Mouse (Mus musculus): Measurements from ENCODE around the gene Psmb8. TPM values are rescaled to one million over a fixed set of nuclear protein-coding genes. Genes with fewer than 3 reads are reported as not detected.

Psmb8 gene
- total and polyA plus RNA-seq, 2 experiments from 2014 or later, result 9.9 to 11.0 TPM

DNA sequence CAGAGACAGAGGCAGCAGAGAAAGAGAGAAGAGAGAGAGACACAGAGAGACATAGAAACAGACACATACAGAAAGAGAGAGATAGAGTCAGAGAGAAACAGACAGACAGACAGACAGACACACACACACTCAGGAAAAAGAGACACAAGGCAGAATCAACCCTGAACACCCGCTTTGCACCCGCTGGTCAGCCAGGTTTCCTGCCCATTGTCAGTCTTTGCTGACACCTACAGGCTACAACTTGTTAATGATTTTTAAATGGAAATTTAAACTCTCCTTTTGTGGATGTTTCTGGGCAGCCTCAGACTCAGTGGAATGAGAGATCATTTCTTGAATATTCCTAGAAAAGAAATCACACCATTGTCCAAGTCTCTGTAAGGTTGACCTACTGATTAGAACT, 28.2 kb upstream of the Psmb8 start:
- Histone ChIP-seq H3K4me2 (ENCODE audit: low read depth, low read length) (no peak overlapping the region), H3K36me3 (replicated peaks; ENCODE audit: control insufficient read depth, insufficient read depth, low read length) (no peaks in the 10 kb centered on the region), H3K4me1 (ENCODE audit: control insufficient read depth, insufficient read depth) (no peaks in the 10 kb centered on the region), H3K4me3 (ENCODE audit: low read depth, low read length) (no peak overlapping the region), H3K9ac (replicated peaks; ENCODE audit: low read depth, low read length) (no peak overlapping the region), H3K27me3 (ENCODE audit: control insufficient read depth, insufficient read depth, low read length) (0 out of 2 replicates have a peak, but pooled peaks cover 3% of the 10 kb centered on the region), H3K9me3 (replicated peaks; ENCODE audit: control insufficient read depth, low read length) (peaks cover 4% of the 10 kb centered on the region; the same call in 1 of the 2 replicates), H3K27ac (ENCODE audit: low read depth) (no peak overlapping the region)
- ATAC-seq (ENCODE audit: insufficient read depth, low read depth) (0 out of 2 replicates have a peak, but pooled peaks have one; percentile 41), DNase-seq (ENCODE audit: low spot score) (peak; percentile 72)
- WGBS, result 0% methylated on average over 2 of the region's 2 CpGs
- TF ChIP-seq CTCF (IDR thresholded peaks at IDR 0.05; ENCODE audit: low read depth) (peak; percentile 70), EP300 (IDR thresholded peaks at IDR 0.05; ENCODE audit: low read depth) (no peak)

DNA sequence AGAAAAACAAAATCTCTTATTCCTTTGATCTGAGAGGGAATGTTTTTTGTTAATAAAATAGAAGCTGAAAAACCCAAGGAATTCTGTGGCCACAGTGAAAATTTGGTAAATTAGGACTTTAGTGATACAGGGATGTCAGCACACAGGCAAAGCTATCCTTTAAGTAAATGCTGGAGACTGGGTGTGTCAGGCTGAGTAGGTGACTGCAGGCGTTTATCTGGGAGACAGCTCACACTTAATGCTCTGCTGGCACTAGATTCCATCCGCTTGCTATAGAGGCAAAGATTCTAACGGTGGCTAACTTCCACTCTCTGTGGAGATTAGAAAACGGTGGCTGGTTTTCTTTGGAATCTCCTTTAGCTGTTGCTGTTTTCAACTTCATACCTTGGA, 27.0 kb upstream of the Psmb8 start:
- H3K27ac ChIP-seq (ENCODE audit: low read depth), result no peak overlapping the region
- peaks cover 2% of the 10 kb centered on the region; the same call in 1 of the 2 replicates for H3K9me3 ChIP-seq (replicated peaks; ENCODE audit: control insufficient read depth, low read length)
- no peak overlapping the region for H3K4me2 ChIP-seq (ENCODE audit: low read depth, low read length)
- no peak overlapping the region for H3K4me3 ChIP-seq (ENCODE audit: low read depth, low read length)
- no peaks in the 10 kb centered on the region for H3K36me3 ChIP-seq (replicated peaks; ENCODE audit: control insufficient read depth, insufficient read depth, low read length)
- DNase-seq (ENCODE audit: low spot score) (no peak), ATAC-seq (ENCODE audit: insufficient read depth, low read depth) (no peak)
- H3K9ac ChIP-seq (replicated peaks; ENCODE audit: low read depth, low read length), result no peak overlapping the region
- WGBS, result 13% methylated on average over 4 of the region's 4 CpGs
- no peak for TF ChIP-seq EP300 (IDR thresholded peaks at IDR 0.05; ENCODE audit: low read depth)
- no peak for TF ChIP-seq CTCF (IDR thresholded peaks at IDR 0.05; ENCODE audit: low read depth)
- 0 out of 2 replicates have a peak, but pooled peaks cover 3% of the 10 kb centered on the region for H3K27me3 ChIP-seq (ENCODE audit: control insufficient read depth, insufficient read depth, low read length)
- no peaks in the 10 kb centered on the region for H3K4me1 ChIP-seq (ENCODE audit: control insufficient read depth, insufficient read depth)

DNA sequence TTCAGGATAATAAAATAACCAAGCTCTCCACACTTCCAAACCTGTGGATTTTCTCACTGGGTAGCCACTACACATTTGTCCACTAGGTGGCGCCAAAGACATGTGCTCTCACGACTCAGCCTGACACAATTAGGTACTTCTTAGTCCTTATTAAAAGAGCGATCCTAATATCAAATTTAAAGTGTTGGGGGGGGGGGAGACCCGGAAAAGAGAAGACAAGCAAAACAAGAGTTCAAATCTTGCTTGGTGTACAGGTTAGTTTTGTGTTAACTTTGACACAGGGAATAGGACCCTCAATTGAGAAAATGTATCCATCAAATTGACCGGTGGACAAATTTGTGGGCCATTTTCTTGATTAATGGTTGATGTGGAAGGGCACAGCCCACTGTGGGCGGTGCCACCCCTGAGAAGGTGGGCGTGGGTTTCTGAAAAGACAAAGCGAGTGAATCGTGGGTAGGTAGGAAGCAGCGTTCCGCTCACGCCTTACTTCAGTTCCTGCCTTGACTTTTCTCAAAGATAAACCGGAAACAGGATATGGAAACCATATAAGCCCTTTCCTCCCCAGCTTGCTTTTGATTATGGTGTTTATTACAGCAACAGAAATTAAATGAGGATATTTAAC, 26.5 kb upstream of the Psmb8 start:
- H3K36me3 ChIP-seq (replicated peaks; ENCODE audit: control insufficient read depth, insufficient read depth, low read length), result no peaks in the 10 kb centered on the region
- H3K4me2 ChIP-seq (ENCODE audit: low read depth, low read length), result peak overlapping the region; percentile 28; the same call in 1 of the 2 replicates
- no peak overlapping the region for H3K27ac ChIP-seq (ENCODE audit: low read depth)
- H3K4me3 ChIP-seq (ENCODE audit: low read depth, low read length), result no peak overlapping the region
- H3K9ac ChIP-seq (replicated peaks; ENCODE audit: low read depth, low read length), result no peak overlapping the region
- peak; percentile 97 for TF ChIP-seq CTCF (IDR thresholded peaks at IDR 0.05; ENCODE audit: low read depth)
- no peak for TF ChIP-seq EP300 (IDR thresholded peaks at IDR 0.05; ENCODE audit: low read depth)
- no peaks in the 10 kb centered on the region for H3K9me3 ChIP-seq (replicated peaks; ENCODE audit: control insufficient read depth, low read length)
- 0 out of 2 replicates have a peak, but pooled peaks cover 3% of the 10 kb centered on the region for H3K27me3 ChIP-seq (ENCODE audit: control insufficient read depth, insufficient read depth, low read length)
- no peaks in the 10 kb centered on the region for H3K4me1 ChIP-seq (ENCODE audit: control insufficient read depth, insufficient read depth)
- ATAC-seq (ENCODE audit: insufficient read depth, low read depth), result peak; percentile 53; the same call in 1 of the 2 replicates
- peak; percentile 37 for DNase-seq (ENCODE audit: low spot score)
- WGBS, result 37% methylated on average over 13 of the region's 13 CpGs

DNA sequence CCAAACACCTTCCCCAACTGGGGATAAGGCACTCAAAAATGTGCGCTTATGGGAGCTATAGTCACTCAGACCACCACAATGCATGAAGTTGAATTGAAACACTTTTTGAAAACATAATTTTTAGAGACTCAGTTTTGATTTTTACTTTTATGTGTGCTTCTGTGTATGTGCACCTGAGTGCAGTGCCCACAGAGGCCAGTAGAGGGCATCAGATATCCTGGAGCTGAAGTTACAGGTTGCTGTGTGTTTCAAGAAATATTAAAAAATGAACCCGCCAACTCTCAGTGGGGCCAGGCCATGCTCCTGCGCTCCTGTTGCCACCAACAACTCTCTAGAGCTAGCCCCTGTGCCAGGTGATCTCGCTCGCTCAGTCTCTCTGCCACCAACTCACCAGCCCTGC, 25.0 kb upstream of the Psmb8 start:
- H3K4me1 ChIP-seq (ENCODE audit: control insufficient read depth, insufficient read depth), result no peaks in the 10 kb centered on the region
- H3K27ac ChIP-seq (ENCODE audit: low read depth), result no peak overlapping the region
- H3K4me3 ChIP-seq (ENCODE audit: low read depth, low read length), result no peak overlapping the region
- ATAC-seq (ENCODE audit: insufficient read depth, low read depth) (no peak), DNase-seq (ENCODE audit: low spot score) (no peak)
- H3K4me2 ChIP-seq (ENCODE audit: low read depth, low read length), result no peak overlapping the region
- H3K27me3 ChIP-seq (ENCODE audit: control insufficient read depth, insufficient read depth, low read length), result 0 out of 2 replicates have a peak, but pooled peaks cover 3% of the 10 kb centered on the region
- 93% methylated on average over 5 of the region's 5 CpGs for WGBS
- TF ChIP-seq CTCF (IDR thresholded peaks at IDR 0.05; ENCODE audit: low read depth), result no peak
- no peak for TF ChIP-seq EP300 (IDR thresholded peaks at IDR 0.05; ENCODE audit: low read depth)
- H3K9me3 ChIP-seq (replicated peaks; ENCODE audit: control insufficient read depth, low read length), result peaks cover 8% of the 10 kb centered on the region; the same call in 1 of the 2 replicates
- no peaks in the 10 kb centered on the region for H3K36me3 ChIP-seq (replicated peaks; ENCODE audit: control insufficient read depth, insufficient read depth, low read length)
- no peak overlapping the region for H3K9ac ChIP-seq (replicated peaks; ENCODE audit: low read depth, low read length)

DNA sequence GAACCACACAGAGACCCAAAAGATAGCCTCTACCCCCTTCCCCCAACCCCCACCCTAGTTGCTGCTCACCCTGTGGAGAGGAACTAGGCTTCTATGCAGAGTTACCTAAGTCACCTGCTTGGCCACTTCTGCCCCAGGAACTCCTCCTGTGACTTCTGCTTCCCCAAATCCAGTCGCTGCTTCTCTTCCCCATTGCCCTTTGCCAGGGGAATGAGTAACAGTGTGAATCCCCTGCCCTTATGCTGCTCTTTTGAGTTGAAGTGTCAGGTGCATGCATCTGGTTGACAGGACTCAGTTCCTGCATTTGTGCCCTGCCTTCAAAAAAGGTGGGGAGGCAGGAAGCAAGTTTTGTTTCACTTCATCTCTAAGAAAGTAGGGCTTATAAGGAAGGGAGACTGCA, 23.4 kb upstream of the Psmb8 start:
- Histone ChIP-seq H3K9me3 (replicated peaks; ENCODE audit: control insufficient read depth, low read length) (peaks cover 8% of the 10 kb centered on the region; the same call in 1 of the 2 replicates), H3K27ac (ENCODE audit: low read depth) (no peak overlapping the region), H3K4me3 (ENCODE audit: low read depth, low read length) (no peak overlapping the region), H3K27me3 (ENCODE audit: control insufficient read depth, insufficient read depth, low read length) (0 out of 2 replicates have a peak, but pooled peaks cover 3% of the 10 kb centered on the region), H3K4me2 (ENCODE audit: low read depth, low read length) (no peak overlapping the region), H3K4me1 (ENCODE audit: control insufficient read depth, insufficient read depth) (no peaks in the 10 kb centered on the region), H3K9ac (replicated peaks; ENCODE audit: low read depth, low read length) (no peak overlapping the region), H3K36me3 (replicated peaks; ENCODE audit: control insufficient read depth, insufficient read depth, low read length) (no peaks in the 10 kb centered on the region)
- ATAC-seq (ENCODE audit: insufficient read depth, low read depth), result no peak
- no peak for DNase-seq (ENCODE audit: low spot score)
- no peak for TF ChIP-seq EP300 (IDR thresholded peaks at IDR 0.05; ENCODE audit: low read depth)
- TF ChIP-seq CTCF (IDR thresholded peaks at IDR 0.05; ENCODE audit: low read depth), result no peak
- 67% methylated on average over 1 of the region's 1 CpGs for WGBS

Measured in heart, postnatal 0 days (tissue).